Comparison of ENCODE assay signal across 9 mouse cellular contexts in the genomic region with DNA sequence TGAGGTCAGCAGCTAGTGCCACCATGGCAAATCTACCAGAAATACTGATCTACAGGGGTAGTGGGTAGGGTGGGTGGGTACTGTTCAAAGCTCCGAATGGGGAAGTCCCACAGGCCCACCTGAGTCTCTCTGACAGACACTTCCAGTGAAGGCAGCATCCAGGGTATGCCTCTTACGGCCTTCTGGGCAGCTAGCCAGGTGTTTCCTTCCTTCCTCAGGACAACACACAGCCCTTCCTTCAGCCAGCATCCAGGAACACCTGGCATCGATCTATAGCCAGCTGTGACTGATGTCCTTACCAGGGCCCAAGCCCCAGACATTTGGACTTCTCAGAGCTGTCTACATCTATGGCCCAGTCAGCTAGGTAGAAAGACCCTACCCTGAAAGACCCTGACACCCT. TPM values are rescaled to one million over a fixed set of nuclear protein-coding genes. Genes with fewer than 3 reads are reported as not detected.
DNase-seq lines count a peak whose midpoint lies in the region; ATAC-seq and TF ChIP-seq lines count a peak whose summit lies in the region.
"Had no signal": no experiment of that assay in that cellular context is flagged by ENCODE, and none has a peak within 500 bp of the region (broad histone marks: within the 10 kb centered on the region; RNA-seq: fewer than 3 reads in every experiment).

No protein-coding gene starts in this region.

- H3K27me3 ChIP-seq in liver, embryonic 11.5 days (replicated peaks; ENCODE audit: control insufficient read depth, insufficient read depth, low read length) = no peaks in the 10 kb centered on the region
- peaks cover 6% of the 10 kb centered on the region; the same call in 1 of the 2 replicates for H3K27me3 ChIP-seq in embryonic facial prominence, embryonic 10.5 days (replicated peaks; ENCODE audit: low read depth, poor library complexity, severe bottlenecking)
- H3K27me3 ChIP-seq in lung, postnatal 0 days (replicated peaks; ENCODE audit: insufficient read depth, low read length) = no peaks in the 10 kb centered on the region

- no peak overlapping the region for H3K9ac ChIP-seq in liver, embryonic 11.5 days (ENCODE audit: low read depth, low read length)
- no peak overlapping the region for H3K9ac ChIP-seq in lung, postnatal 0 days (replicated peaks; ENCODE audit: low read depth)

- H3K4me1 ChIP-seq in liver, embryonic 11.5 days (replicated peaks; ENCODE audit: control insufficient read depth, insufficient read depth, low read length) = peaks cover 3% of the 10 kb centered on the region
- peaks cover 29% of the 10 kb centered on the region for H3K4me1 ChIP-seq in embryonic facial prominence, embryonic 10.5 days
- H3K4me1 ChIP-seq in lung, postnatal 0 days (ENCODE audit: insufficient read depth, low read depth, low read length) = peaks cover 52% of the 10 kb centered on the region

- no peak for ATAC-seq in liver, embryonic 11.5 days (replicated peaks; ENCODE audit: low FRiP score)
- no peak for ATAC-seq in lung, postnatal 0 days
- ATAC-seq in megakaryocyte progenitor cell, adult 5-6 weeks (replicated peaks; ENCODE audit: poor library complexity) = no peak
- ATAC-seq in CD4-positive, CD25-positive, alpha-beta regulatory T cell, adult 4 months = no peak

- no peak overlapping the region for H3K4me2 ChIP-seq in liver, embryonic 11.5 days
- H3K4me2 ChIP-seq in lung, postnatal 0 days (replicated peaks; ENCODE audit: low read depth, low read length) = peak overlapping the region; percentile 20

- peaks cover under 1% of the 10 kb centered on the region; the same call in 1 of the 2 replicates for H3K36me3 ChIP-seq in liver, embryonic 11.5 days (ENCODE audit: control insufficient read depth, insufficient read depth, low read length)
- H3K36me3 ChIP-seq in embryonic facial prominence, embryonic 10.5 days (replicated peaks) = peaks cover 48% of the 10 kb centered on the region
- H3K36me3 ChIP-seq in lung, postnatal 0 days (ENCODE audit: insufficient read depth, low read length) = peaks cover 40% of the 10 kb centered on the region

- WGBS in liver, embryonic 11.5 days = 74% methylated on average over 3 of the region's 3 CpGs
- 84% methylated on average over 3 of the region's 3 CpGs for WGBS in embryonic facial prominence, embryonic 10.5 days
- WGBS in lung, postnatal 0 days = 34% methylated on average over 3 of the region's 3 CpGs

- TF ChIP-seq CTCF in lung, postnatal 0 days (IDR thresholded peaks at IDR 0.05) = no peak

- H3K27ac ChIP-seq in liver, embryonic 11.5 days (ENCODE audit: low read depth, low read length) = no peak overlapping the region
- no peak overlapping the region for H3K27ac ChIP-seq in embryonic facial prominence, embryonic 10.5 days (replicated peaks)
- H3K27ac ChIP-seq in lung, postnatal 0 days (ENCODE audit: low read length) = peak overlapping the region; percentile 89

- TF ChIP-seq EP300 in lung, postnatal 0 days (IDR thresholded peaks at IDR 0.05) = no peak

- no peak overlapping the region for H3K4me3 ChIP-seq in liver, embryonic 11.5 days (ENCODE audit: low read depth, low read length)
- H3K4me3 ChIP-seq in embryonic facial prominence, embryonic 10.5 days = no peak overlapping the region
- H3K4me3 ChIP-seq in lung, postnatal 0 days (ENCODE audit: low read depth, low read length) = no peak overlapping the region
- H3K4me3 ChIP-seq: myocyte had no signal

- peak; percentile 5 to 6 for DNase-seq in frontal cortex, postnatal 10 days (ENCODE audit: low spot score in 2 of 2)
- no peak for DNase-seq in frontal cortex, postnatal 36 days (ENCODE audit: low spot score in 2 of 2)
- peak; percentile 1 for DNase-seq in liver
- no peak for DNase-seq in liver, embryonic 11.5 days (ENCODE audit: low spot score)
- peak; percentile 6 for DNase-seq in embryonic facial prominence, embryonic 10.5 days (ENCODE audit: low spot score)
- peak; percentile 47 for DNase-seq in lung, postnatal 0 days (ENCODE audit: low spot score)

- no peaks in the 10 kb centered on the region for H3K9me3 ChIP-seq in liver, embryonic 11.5 days (ENCODE audit: control insufficient read depth, low read length)
- no peaks in the 10 kb centered on the region for H3K9me3 ChIP-seq in embryonic facial prominence, embryonic 10.5 days
- H3K9me3 ChIP-seq in lung, postnatal 0 days (ENCODE audit: low read length) = no peaks in the 10 kb centered on the region

RNA-seq across cellular contexts. Expression of a gene that starts 5.0 kb away (rescaled TPM):
- polyA plus RNA-seq in liver, embryonic 11.5 days (2014; fragmentation: Nextera tagmentation; extraction: Ambion mirVana) = 8.5 and 12.5 TPM in 2 replicates
- 18.7 and 23.0 TPM in 2 replicates for polyA plus RNA-seq in embryonic facial prominence, embryonic 10.5 days (2016; fragmentation: Nextera tagmentation; extraction: Ambion mirVana)
- polyA plus RNA-seq in lung, postnatal 0 days (2015; fragmentation: Nextera tagmentation; extraction: Ambion mirVana) = 65.1 and 68.2 TPM in 2 replicates
- 14.7 and 17.4 TPM in 2 replicates for total RNA-seq in megakaryocyte progenitor cell, adult 5-6 weeks (2015)
- total RNA-seq in megakaryocyte progenitor cell, adult 5-6 weeks (2017) = 20.1 and 21.0 TPM in 2 replicates
- polyA plus RNA-seq in CD4-positive, CD25-positive, alpha-beta regulatory T cell, adult 4 months (2017; shearing (Covaris generic)) = 100 to 1,000 TPM; 128 to 166 TPM

RNA-seq across cellular contexts. Expression of a gene that starts 13.2 kb away (rescaled TPM):
- 47.5 and 51.5 TPM in 2 replicates for polyA plus RNA-seq in liver, embryonic 11.5 days (2014; fragmentation: Nextera tagmentation; extraction: Ambion mirVana)
- polyA plus RNA-seq in embryonic facial prominence, embryonic 10.5 days (2016; fragmentation: Nextera tagmentation; extraction: Ambion mirVana) = 53.0 and 60.0 TPM in 2 replicates
- 8.2 and 8.6 TPM in 2 replicates for polyA plus RNA-seq in lung, postnatal 0 days (2015; fragmentation: Nextera tagmentation; extraction: Ambion mirVana)
- total RNA-seq in megakaryocyte progenitor cell, adult 5-6 weeks (2015) = 90.0 and 96.2 TPM in 2 replicates
- total RNA-seq in megakaryocyte progenitor cell, adult 5-6 weeks (2017) = 108 and 158 TPM in 2 replicates
- 10 to 100 TPM; 80.1 to 90.0 TPM for polyA plus RNA-seq in CD4-positive, CD25-positive, alpha-beta regulatory T cell, adult 4 months (2017; shearing (Covaris generic))

RNA-seq across cellular contexts. Expression of a gene that starts 13.2 kb away (rescaled TPM):
- 0.58 and 0.79 TPM in 2 replicates for polyA plus RNA-seq in liver, embryonic 11.5 days (2014; fragmentation: Nextera tagmentation; extraction: Ambion mirVana)
- 0.67 and 0.69 TPM in 2 replicates for polyA plus RNA-seq in embryonic facial prominence, embryonic 10.5 days (2016; fragmentation: Nextera tagmentation; extraction: Ambion mirVana)
- 0.63 and 0.99 TPM in 2 replicates for polyA plus RNA-seq in lung, postnatal 0 days (2015; fragmentation: Nextera tagmentation; extraction: Ambion mirVana)
- 1.7 and 2.1 TPM in 2 replicates for total RNA-seq in megakaryocyte progenitor cell, adult 5-6 weeks (2015)
- total RNA-seq in megakaryocyte progenitor cell, adult 5-6 weeks (2017) = 1.2 and 2.5 TPM in 2 replicates
- 1 to 10 TPM in 1 of 2 experiments, under 1 TPM in 1; 0.77 to 3.5 TPM for polyA plus RNA-seq in CD4-positive, CD25-positive, alpha-beta regulatory T cell, adult 4 months (2017; shearing (Covaris generic))

Comparison
In these comparisons a context has a peak if more than half of its experiments do, and no peak if none do; other contexts are left out.
1. DNase-seq: peak in frontal cortex, postnatal 10 days (2 of 2), liver (single experiment), embryonic facial prominence, embryonic 10.5 days (single experiment) and lung, postnatal 0 days (single experiment); none in frontal cortex, postnatal 36 days (0 of 2) and liver, embryonic 11.5 days (single experiment).